Mouse (Mus musculus): Measurements from ENCODE around the gene Rnf180. TPM values are rescaled to one million over a fixed set of nuclear protein-coding genes. Genes with fewer than 3 reads are reported as not detected.

Rnf180 gene
- total and polyA plus RNA-seq, 3 experiments = 0.13 to 0.66 TPM; not detected in 1

DNA sequence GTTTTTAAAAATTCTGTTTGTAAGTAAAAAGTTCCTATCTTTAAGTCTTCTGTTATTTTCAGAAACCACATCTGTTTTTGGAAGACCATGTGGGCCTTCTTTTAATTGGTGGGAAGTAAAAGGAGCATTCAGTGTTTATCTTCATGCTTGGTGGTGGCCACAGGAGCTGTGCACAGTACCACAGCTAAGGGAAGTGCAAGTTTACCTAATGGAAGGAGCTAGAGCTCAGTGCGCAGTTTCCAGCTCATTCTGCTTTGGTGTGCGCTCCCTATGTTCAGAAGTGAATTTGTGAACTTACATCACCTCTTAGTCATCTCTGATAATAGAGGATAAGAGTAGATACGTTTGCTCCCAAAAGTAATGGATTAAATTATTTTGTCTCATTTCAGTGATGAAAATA is 172.5 kb downstream of the Rnf180 start:
- no peak for TF ChIP-seq E2F4 (IDR thresholded peaks at IDR 0.05; ENCODE audit: insufficient replicate concordance, low read depth, low read length)
- TF ChIP-seq MAFK (IDR thresholded peaks at IDR 0.05; ENCODE audit: insufficient replicate concordance, low read length) = no peak
- TF ChIP-seq GABPA (IDR thresholded peaks at IDR 0.05; ENCODE audit: insufficient replicate concordance, low read depth, low read length) = no peak
- no peak for TF ChIP-seq ETS1 (conservative IDR thresholded peaks at IDR 0.05; ENCODE audit: low read depth, low read length)
- TF ChIP-seq POLR2A (IDR thresholded peaks at IDR 0.05; ENCODE audit: low read depth, low read length) = no peak
- no peak for TF ChIP-seq ELF1 (IDR thresholded peaks at IDR 0.05; ENCODE audit: low read depth, low read length)
- TF ChIP-seq MXI1 (IDR thresholded peaks at IDR 0.05; ENCODE audit: low read depth, low read length) = no peak
- TF ChIP-seq ZMIZ1 (IDR thresholded peaks at IDR 0.05; ENCODE audit: low read depth, low read length) = no peak
- no peak for TF ChIP-seq TCF12 (IDR thresholded peaks at IDR 0.05; ENCODE audit: low read depth, low read length)
- no peak for TF ChIP-seq ZC3H11A (IDR thresholded peaks at IDR 0.05; ENCODE audit: low read depth, low read length)
- TF ChIP-seq RAD21 (IDR thresholded peaks at IDR 0.05; ENCODE audit: low read depth, low read length) = no peak
- dilution Hi-C loops (cut with MboI; ENCODE audit: extremely low pct_ligation_motif_present, extremely low pct_unique_long_range_greater_than_20kb, low sequenced_read_pairs) = no loop called here
- H3K79me2 ChIP-seq (replicated peaks; ENCODE audit: control insufficient read depth, extremely low read depth, insufficient read depth, poor library complexity, severe bottlenecking) = no peaks in the 10 kb centered on the region
- no peak overlapping the region for H3K9ac ChIP-seq (ENCODE audit: insufficient read depth, low read depth)
- no peak for DNase-seq (ENCODE audit: extremely low read depth)
- no peak overlapping the region for H3K27ac ChIP-seq (ENCODE audit: insufficient read depth, low read depth)
- no peaks in the 10 kb centered on the region for H3K4me1 ChIP-seq (ENCODE audit: control insufficient read depth in 1 of 2, insufficient read depth in 2 of 2)
- H3K4me3 ChIP-seq (replicated peaks in 1 of 3; ENCODE audit: low read depth in 2 of 3, low read length in 2 of 3, poor library complexity in 1 of 3) = no peak overlapping the region
- H3K27me3 ChIP-seq (replicated peaks) = no peaks in the 10 kb centered on the region
- no peaks in the 10 kb centered on the region for H3K9me3 ChIP-seq (replicated peaks; ENCODE audit: low read length)
- in situ Hi-C loops (cut with MboI; ENCODE audit: low pct_ligation_motif_present, low pct_unique_long_range_greater_than_20kb, low sequenced_read_pairs) = no loop called here
- H3K4me2 ChIP-seq (ENCODE audit: insufficient read depth, low read depth, poor library complexity, severe bottlenecking) = no peak overlapping the region
- H3K36me3 ChIP-seq (replicated peaks in 1 of 2; ENCODE audit: control insufficient read depth in 1 of 2, insufficient read depth in 1 of 2, low read length in 1 of 2) = no peaks in the 10 kb centered on the region

DNA sequence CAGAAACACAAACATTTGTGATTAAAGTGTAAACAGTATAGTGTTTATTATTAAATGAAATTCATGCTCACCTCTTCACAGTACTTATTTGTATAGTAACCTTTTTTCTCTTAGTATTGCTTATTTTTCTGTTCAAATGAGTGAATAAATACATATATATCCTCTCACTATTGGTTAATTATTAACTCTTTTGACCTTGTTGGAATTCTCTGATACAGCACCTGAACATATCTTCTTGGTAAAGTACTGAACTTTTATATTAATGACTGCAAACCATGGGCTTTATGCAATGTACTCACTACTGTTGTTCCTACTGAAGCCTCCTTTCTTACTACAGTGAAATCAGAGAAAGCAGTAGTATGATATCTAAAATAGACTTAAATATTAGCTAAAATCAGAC is 173.0 kb downstream of the Rnf180 start:
- DNase-seq (ENCODE audit: extremely low read depth) = no peak
- Histone ChIP-seq H3K27ac (ENCODE audit: insufficient read depth, low read depth) (no peak overlapping the region), H3K4me3 (replicated peaks in 1 of 3; ENCODE audit: low read depth in 2 of 3, low read length in 2 of 3, poor library complexity in 1 of 3) (no peak overlapping the region), H3K79me2 (replicated peaks; ENCODE audit: control insufficient read depth, extremely low read depth, insufficient read depth, poor library complexity, severe bottlenecking) (no peaks in the 10 kb centered on the region), H3K9ac (ENCODE audit: insufficient read depth, low read depth) (no peak overlapping the region), H3K4me2 (ENCODE audit: insufficient read depth, low read depth, poor library complexity, severe bottlenecking) (no peak overlapping the region), H3K4me1 (ENCODE audit: control insufficient read depth in 1 of 2, insufficient read depth in 2 of 2) (no peaks in the 10 kb centered on the region), H3K36me3 (replicated peaks in 1 of 2; ENCODE audit: control insufficient read depth in 1 of 2, insufficient read depth in 1 of 2, low read length in 1 of 2) (no peaks in the 10 kb centered on the region), H3K27me3 (replicated peaks) (no peaks in the 10 kb centered on the region), H3K9me3 (replicated peaks; ENCODE audit: low read length) (no peaks in the 10 kb centered on the region)
- in situ Hi-C loops (cut with MboI; ENCODE audit: low pct_ligation_motif_present, low pct_unique_long_range_greater_than_20kb, low sequenced_read_pairs) (no loop called here), dilution Hi-C loops (cut with MboI; ENCODE audit: extremely low pct_ligation_motif_present, extremely low pct_unique_long_range_greater_than_20kb, low sequenced_read_pairs) (no loop called here)
- TF ChIP-seq EP300 (IDR thresholded peaks at IDR 0.05; ENCODE audit: low read length) (no peak), ZKSCAN1 (IDR thresholded peaks at IDR 0.05; ENCODE audit: borderline replicate concordance, low read depth, low read length) (no peak), IRF4 (IDR thresholded peaks at IDR 0.05; ENCODE audit: low read depth, low read length) (no peak), CHD2 (IDR thresholded peaks at IDR 0.05; ENCODE audit: low read length) (no peak), MEF2A (IDR thresholded peaks at IDR 0.05; ENCODE audit: borderline replicate concordance, low read depth, low read length) (no peak), ZC3H11A (IDR thresholded peaks at IDR 0.05; ENCODE audit: low read depth, low read length) (no peak), NELFE (IDR thresholded peaks at IDR 0.05; ENCODE audit: low read depth, low read length) (no peak), CTCF (conservative IDR thresholded peaks at IDR 0.05 in 1 of 2, IDR thresholded peaks at IDR 0.05 in 1 of 2; ENCODE audit: low read depth in 2 of 2, low read length in 2 of 2) (no peak), JUND (conservative IDR thresholded peaks at IDR 0.05; ENCODE audit: low read depth, low read length) (no peak), HCFC1 (IDR thresholded peaks at IDR 0.05; ENCODE audit: low read depth, low read length) (no peak), ZNF384 (IDR thresholded peaks at IDR 0.05; ENCODE audit: low read depth, low read length) (no peak), E2F4 (IDR thresholded peaks at IDR 0.05; ENCODE audit: insufficient replicate concordance, low read depth, low read length) (no peak), UBTF (IDR thresholded peaks at IDR 0.05; ENCODE audit: low read depth, low read length) (no peak), ETS1 (conservative IDR thresholded peaks at IDR 0.05; ENCODE audit: low read depth, low read length) (no peak), ELF1 (IDR thresholded peaks at IDR 0.05; ENCODE audit: low read depth, low read length) (no peak), MYC (IDR thresholded peaks at IDR 0.05; ENCODE audit: low read depth, low read length) (no peak), KAT2A (IDR thresholded peaks at IDR 0.05; ENCODE audit: insufficient replicate concordance, low read length) (no peak), POLR2A (IDR thresholded peaks at IDR 0.05; ENCODE audit: low read depth, low read length) (no peak), GABPA (IDR thresholded peaks at IDR 0.05; ENCODE audit: insufficient replicate concordance, low read depth, low read length) (no peak), NRF1 (IDR thresholded peaks at IDR 0.05; ENCODE audit: low read depth, low read length) (no peak)
